Mouse (Mus musculus) cerebellum, adult 11 months (tissue): Measurements from ENCODE around the gene Med23.
A peak's percentile ranks its signal among the peaks of the same experiment; 100 is the strongest.

ENCODE experiments used
- DNase-seq: peaks from one replicate; pipeline ENCODE4 v3.0.0; 2022

The Med23 gene

DNA sequence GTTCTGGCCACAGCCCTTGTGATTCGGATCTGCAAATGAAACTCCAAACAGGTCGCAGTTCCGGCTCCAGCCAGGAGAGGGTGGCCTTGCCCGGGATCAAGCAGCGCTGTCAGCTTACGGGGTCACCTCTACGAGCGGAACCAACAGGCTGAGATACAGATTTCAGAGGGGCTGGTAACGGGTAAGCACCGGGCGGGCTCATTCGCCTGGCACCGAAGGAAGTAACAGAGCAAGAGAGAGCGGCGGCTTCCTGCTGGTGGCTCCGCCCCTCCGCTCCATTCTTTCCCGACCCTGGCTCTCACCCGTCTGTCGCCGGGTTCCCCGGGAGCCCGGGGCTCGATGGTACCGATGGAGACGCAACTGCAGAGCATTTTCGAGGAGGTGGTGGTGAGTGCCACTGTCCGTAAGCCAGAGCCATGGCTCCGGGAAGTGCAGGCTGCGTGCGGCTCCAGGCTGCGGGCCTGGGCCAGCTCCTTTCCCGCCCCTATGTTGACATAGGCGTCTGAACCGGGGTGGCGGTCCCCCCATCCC, at the start of gene Med23:
Gene Med23, plus strand, starts transcription at position 227 of the 531 bp plus-strand sequence.
- peak; percentile 99 for DNase-seq

DNA sequence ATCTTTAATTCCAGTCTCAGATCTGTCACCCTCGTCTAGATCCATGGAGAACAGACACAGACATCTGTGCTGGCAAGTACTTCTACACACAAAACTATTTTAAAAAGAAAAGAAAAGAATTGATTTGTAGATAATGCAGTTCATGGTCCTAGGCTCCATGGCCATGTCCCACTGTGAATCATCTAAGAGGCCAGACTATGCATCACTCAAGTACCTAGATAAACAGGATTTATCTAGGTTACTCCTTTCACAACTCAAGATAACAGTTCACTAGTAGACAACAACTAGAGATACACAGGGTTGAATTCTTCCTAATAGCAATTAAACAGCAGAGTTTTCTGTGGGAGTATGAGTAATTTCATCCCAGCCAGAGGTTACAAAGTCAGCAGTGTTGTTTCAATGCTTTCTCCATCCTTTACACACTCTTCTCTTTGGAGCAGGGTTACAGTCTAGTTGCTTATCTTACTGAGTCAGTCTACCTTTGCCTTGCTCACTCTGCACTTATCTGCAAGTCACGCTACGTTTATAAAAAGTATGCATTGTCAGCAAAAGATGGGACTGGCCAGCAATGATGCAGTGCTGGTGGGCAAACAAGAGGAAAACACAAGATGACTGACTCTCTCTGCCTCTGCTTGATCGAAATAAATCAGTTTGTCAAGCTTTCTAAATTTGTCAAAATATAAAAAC, 47.7 kb upstream of the Med23 start:
- DNase-seq = no peak

DNA sequence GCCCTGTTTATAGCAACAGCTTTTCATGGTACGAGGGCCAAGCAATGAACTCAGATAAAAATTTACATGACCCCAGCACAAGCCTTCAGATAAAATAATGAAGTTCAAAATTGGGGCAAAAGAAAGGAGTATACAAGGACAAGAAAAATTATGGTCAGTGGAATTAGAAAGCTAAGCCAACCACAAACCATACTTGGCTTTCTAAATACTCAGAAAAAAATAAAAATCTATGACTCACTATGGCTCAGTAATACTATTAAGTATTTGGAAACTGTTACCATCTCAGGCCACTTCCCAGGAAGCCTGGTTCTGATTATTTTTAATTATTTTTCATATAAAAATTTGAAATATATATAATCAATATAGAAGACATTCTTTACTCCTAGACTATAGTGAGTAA, 46.9 kb upstream of the Med23 start:
- DNase-seq = no peak

DNA sequence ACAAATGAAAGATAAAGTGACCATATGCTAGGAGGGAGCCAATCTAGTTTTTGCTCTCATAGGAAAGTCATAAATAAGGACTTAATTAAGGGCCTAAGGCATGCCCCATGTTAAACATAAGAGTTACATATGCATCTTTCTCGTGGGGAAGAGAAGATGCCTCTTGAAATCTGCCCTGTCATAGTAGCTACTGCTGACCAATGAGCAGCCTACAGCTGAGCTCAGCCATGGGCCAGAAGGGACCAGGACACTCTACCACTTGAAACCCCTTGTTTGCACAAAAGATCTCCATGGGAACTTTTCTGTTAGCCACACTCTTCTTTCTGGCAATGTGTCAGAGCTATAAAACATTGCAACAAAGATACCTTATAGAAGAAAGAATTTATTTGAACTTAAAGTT, 46.5 kb upstream of the Med23 start:
- DNase-seq = no peak

DNA sequence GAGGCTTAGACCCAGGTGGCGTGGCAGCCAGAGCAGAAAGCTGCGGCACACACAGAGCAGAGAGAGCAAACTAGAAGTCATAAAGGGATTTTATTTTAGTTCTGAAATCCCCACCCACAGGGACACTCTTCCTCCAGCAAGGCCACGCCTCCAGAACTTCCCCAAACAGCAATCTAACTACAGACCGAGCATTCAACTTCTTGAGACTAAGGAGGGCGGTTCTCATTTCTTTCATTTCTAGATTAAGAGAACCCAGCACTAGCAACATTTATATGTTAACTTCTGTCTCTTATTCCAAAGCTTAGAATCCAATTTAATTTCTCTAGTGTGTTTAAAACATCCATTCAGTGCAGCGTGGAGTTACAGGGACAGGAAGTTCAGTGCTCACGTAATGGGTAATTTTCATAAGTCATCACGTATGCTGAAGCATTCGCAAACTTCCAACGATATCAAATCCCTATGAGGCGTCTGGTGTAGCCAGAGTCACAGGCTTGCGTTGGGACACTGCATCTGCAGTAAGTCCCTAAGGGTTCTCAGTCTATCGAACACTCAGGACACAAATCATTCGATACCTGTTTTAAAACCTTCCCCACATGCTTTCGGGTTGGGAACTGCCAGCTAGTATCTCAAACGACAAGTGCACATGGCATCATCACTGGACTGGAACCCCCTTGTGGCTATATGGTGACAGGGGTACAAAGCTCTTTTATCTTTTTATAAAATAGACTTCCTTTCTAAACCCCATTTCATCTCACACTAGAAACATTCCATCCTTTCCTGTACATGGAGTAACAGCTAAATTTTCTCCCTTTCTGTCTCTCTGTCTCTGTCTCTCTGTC, 45.9 kb upstream of the Med23 start:
- DNase-seq = no peak

DNA sequence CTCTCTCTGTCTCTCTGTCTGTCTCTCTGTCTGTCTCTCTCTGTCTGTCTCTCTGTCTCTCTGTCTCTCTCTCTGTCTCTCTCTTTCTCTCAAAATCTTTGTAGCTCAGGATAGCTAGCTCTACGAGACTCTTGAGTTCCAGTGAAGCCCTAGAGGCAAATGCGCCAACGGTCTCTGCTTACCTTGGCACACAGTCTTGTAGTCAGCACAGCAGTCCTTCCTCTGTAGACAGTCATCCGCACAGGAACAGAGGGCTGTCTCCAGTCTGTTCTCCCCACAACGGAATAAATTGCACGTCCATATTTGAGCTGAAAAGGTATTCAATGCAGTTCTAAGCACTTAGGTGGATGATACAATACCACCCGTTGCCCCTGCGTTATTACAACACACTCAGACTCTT, 45.2 kb upstream of the Med23 start:
- DNase-seq = no peak

DNA sequence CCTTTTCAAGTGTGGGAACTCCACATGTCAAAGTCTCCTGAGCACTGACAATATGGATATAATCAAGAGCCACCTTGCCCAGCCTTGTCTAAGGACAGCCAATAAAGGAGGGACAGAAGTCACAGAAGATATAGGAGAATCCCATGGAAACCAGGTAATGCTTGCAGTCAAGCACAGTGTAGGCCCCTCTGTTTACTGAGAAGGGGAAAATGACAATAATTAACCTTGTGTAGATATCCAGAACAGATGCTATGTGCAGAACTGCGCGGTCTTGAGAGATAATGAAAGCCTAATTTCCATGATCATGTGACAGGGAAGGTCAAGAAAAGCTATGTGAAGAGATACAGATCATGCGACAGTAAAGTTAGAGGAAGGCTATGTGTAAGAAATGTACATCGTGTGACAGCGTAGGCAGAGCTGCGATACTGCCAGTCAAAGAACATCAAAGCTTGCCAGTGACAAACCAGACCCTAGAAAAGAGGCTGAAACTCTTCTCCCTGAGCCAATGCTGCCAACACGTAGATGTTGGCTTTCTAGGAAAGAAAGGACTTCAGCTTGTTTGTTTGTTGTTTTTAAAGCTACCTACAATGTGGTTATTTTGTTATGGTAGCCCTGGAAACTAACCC, 44.2 kb upstream of the Med23 start:
- no peak for DNase-seq

DNA sequence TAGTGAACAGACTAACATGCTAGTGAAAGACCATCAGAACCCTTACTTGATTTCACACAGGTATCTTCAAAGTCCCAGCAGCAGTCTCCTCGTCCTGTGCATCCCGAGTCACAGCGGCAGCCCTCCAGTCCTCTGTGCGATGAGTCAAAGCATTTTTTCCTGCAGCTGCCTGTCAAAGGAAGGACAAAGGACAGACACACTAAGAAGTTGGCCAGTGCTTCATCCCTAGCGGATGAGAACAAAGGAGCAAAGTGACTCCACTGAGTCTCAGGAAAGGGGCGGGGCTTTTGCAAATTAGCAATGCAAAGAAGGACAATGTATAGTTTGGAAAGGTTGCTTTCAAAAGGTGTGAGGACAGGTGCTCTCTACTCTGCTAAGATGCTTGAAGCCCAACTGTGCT, 43.7 kb upstream of the Med23 start:
- no peak for DNase-seq

DNA sequence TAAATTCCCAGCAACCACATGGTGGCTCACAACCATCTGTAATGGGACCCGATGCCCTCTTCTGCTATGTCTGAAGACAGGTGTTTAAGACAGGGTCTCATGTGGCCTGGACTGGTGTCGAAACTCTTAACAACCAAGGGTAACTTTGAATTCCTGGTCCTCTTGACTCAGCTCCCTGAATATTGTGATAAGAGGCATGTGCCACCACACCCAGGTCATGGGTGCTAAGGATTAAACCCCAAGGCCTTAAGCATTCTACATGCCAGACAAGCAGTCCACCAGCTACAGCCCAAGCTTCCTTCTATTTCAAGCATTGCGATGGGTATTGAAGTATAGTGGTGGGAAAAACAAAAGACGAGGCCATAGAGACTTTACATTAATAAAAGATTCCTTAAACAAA, 41.6 kb upstream of the Med23 start:
- DNase-seq = no peak

DNA sequence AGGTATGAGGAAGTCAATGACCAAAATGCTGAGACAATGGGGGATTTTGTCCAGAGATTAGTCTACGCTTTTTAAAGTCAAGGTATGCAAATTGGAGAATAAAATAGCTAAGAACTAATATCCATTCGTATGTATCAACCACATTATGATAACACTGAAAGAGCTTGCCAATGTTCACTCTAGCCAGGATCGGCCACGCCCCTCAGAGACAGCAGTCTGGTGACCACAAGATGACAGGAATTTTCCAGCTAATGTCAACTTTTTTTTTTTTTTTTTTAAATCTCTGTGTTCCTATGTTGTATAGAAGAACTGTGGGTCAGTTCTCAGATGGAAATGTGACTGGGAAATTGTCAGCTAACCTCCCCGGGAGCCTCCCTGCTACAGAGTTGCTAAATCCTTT, 39.3 kb upstream of the Med23 start:
- DNase-seq = no peak

GRCm38 (mm10) chr10:24831377-24832095, 38.2 kb upstream of the Med23 start:
- no peak for DNase-seq

DNA sequence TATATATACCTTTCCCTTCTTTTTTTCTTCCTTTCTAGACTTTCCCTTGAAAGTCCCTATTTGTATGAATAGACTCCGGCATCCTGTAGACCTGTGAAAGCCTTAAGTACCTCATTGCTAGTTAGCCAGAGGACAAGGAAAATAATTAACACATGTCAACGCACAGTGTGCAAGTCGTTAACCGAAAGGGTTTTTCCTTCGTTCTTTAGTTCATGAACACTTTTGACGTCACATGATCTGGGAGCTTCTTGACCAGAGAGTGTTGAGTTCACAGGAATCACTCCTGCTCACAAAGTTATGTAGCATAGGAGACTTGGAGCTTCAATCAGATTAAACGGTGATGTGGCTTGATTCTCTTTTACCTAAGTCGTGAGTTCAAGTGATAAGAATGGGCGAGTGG, 37.5 kb upstream of the Med23 start:
- no peak for DNase-seq

GRCm38 (mm10) chr10:24834634-24835371, 35.0 kb upstream of the Med23 start:
- DNase-seq = no peak

- DNase-seq = no peak
These were observed 34.0 kb upstream of the Med23 start for GRCm38 (mm10) chr10:24835702-24836342.

DNA sequence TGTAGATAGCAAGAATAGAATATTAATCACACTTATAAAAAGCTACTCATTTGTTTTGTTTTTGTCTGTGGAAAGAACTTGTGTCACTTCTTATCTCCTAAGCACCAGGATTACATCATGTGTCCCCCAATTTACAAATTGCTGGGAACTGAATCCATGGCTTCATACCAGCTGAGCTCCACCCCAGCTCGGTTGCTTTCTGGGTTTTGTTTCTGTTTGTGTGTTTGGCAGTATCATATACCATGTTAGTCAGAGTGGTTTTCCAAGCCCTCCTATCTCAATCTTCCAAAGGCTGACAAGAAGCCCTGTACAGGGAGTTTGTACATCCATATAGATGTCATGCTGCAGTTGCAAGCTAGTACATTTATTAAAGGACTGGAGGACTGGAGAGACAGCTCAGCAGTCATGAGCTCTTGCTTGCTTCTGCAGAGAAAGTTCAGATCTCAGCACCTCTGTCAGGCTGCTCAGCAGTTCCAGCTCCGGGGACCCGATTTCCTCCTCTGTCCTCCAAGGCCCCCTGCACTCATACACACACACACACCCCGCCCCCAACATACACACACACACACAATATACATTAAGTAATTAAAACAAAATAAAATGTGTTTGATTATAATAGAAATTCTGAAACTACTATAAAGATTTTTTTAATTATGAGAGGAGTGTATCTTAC, 33.3 kb upstream of the Med23 start:
- no peak for DNase-seq

- DNase-seq = no peak
These were observed 29.0 kb upstream of the Med23 start for GRCm38 (mm10) chr10:24840795-24841194.

DNA sequence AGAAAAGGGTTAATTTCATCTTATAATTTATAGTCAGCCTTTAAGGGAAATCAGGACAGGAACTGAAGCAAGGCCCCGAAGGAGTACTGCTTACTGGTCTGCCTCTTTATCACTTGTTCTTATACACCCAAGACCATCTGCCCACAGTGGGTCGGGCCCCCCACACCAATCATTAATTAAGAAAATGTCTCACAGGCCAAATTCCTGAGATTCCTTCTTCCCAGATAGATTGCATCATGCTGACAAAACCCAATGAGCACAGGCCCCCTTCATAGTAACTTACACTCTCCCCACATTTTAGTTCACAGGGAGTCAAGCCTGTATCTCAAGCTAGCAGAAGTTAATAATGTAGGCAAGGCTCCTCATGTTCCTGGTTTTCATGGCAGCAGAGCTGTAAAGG, 27.8 kb upstream of the Med23 start:
- no peak for DNase-seq

- DNase-seq = no peak
These were observed 27.1 kb upstream of the Med23 start, which contains the start of gene Enpp3 for GRCm38 (mm10) chr10:24842676-24843075. Enpp3 (minus strand) TSS chr10:24842823.

- no peak for DNase-seq
These were observed 6.6 kb upstream of the Med23 start for GRCm38 (mm10) chr10:24863146-24863545.

DNA sequence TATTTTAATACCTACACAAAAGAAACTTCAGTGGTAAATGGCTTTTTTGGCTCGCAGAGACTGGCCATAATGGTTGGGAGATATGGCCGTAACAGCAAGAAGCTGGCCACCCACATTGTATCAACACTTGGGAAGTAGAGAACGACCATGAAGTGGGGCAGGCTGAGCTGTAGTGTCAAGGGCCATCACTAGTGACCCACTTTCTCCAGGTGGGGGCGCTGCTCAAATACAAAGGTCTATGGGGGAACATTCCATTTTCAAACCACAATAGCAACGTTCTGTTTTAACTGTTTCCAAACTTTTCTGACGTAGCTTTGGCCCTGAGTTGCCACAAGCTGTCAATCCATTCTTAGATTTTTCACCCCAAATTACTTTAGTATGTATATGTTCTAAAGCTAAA, 5.4 kb upstream of the Med23 start:
- DNase-seq = no peak

DNA sequence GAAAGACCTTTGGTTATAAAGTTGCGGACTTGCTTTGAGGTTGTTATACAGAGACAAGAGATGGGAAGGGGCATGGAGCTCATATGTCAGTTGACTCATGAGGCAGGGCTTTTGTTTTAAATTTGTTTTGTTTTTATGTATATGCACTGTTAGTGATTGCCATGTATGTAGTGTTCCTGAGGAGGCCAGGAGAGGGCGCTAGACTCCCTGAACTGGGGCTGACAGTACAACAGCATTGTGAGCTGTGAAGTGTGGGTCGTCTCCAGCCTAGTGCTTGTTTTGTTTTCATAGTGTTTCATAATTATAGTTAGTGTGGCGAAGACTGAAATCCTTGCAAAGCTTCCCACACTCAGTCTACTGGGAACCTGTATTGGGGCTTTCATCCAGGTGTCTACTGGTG, 3.8 kb downstream of the Med23 start:
- DNase-seq = no peak
